Mouse (Mus musculus) heart, postnatal 0 days (tissue): ENCODE data around the gene Espl1. TPM values are rescaled to one million over a fixed set of nuclear protein-coding genes. Genes with fewer than 3 reads are reported as not detected.
"Not testable (repeated sequence)": the region's sequence is repeated elsewhere in the genome, so short reads cannot be mapped to it uniquely, and the experiment has no call there.

ENCODE experiments used
- ATAC-seq: fragments of 200-750 bp; cut with Nextera tagmentation; 2 replicates; pipeline ENCODE4 v1.8.0; 2017; ENCODE audit warnings: low read depth, moderate number of reproducible peaks, moderate library complexity; ENCODE audit not compliant: insufficient read depth
- DNase-seq: peaks from one replicate; pipeline ENCODE4 v3.0.0-alpha.2; 2016; ENCODE audit warnings: low spot score
- H3K27ac ChIP-seq: fragments of 300-500 bp; sonication (generic); 2 replicates; pipeline ENCODE4 v1.5.1; 2014; ENCODE audit warnings: low read depth, mild to moderate bottlenecking
- H3K27me3 ChIP-seq: fragments of 300-500 bp; sonication (generic); 2 replicates; pipeline ENCODE4 v1.6.1; 2014; ENCODE audit warnings: low read length, mixed read lengths; ENCODE audit not compliant: control insufficient read depth, insufficient read depth
- H3K36me3 ChIP-seq: fragments of 300-500 bp; sonication (generic); replicated peaks from 2 replicates; pipeline ENCODE4 v1.6.1; 2014; ENCODE audit warnings: low read length, mixed read lengths; ENCODE audit not compliant: control insufficient read depth, insufficient read depth
- H3K4me1 ChIP-seq: fragments of 300-500 bp; sonication (generic); 2 replicates; pipeline ENCODE4 v1.6.1; 2014; ENCODE audit warnings: antibody characterized with exemption; ENCODE audit not compliant: control insufficient read depth, insufficient read depth
- H3K4me2 ChIP-seq: fragments of 300-500 bp; sonication (generic); 2 replicates; pipeline ENCODE4 v1.6.1; 2014; ENCODE audit warnings: low read depth, mild to moderate bottlenecking, low read length, moderate library complexity
- H3K4me3 ChIP-seq: fragments of 300-500 bp; sonication (generic); 2 replicates; pipeline ENCODE4 v1.5.1; 2014; ENCODE audit warnings: low read depth, low read length
- H3K9ac ChIP-seq: fragments of 300-500 bp; sonication (generic); replicated peaks from 2 replicates; pipeline ENCODE4 v1.6.1; 2014; ENCODE audit warnings: low read depth, low read length, mixed read lengths
- H3K9me3 ChIP-seq: fragments of 300-500 bp; sonication (generic); replicated peaks from 2 replicates; pipeline ENCODE4 v1.6.1; 2016; ENCODE audit warnings: low read length; ENCODE audit not compliant: control insufficient read depth
- CTCF ChIP-seq: IDR thresholded peaks from 2 replicates; pipeline ENCODE4 v1.5.1; 2016; ENCODE audit warnings: antibody characterized with exemption, control low read depth, low read depth
- EP300 ChIP-seq: IDR thresholded peaks from 2 replicates; pipeline ENCODE4 v1.6.1; 2016; ENCODE audit warnings: antibody characterized with exemption, low read depth
- WGBS: fragments of 180-500 bp; shearing (Covaris S2); extraction: QIAGEN DNeasy Blood & Tissue Kit; methylation state at CpG from one replicate; pipeline ENCODE4 v1.1.7; 2014; 5-methylcytosine and 5-hydroxymethylcytosine counted together
- polyA plus RNA-seq: library from polyadenylated mRNA; unstranded; fragments of >200 nt; fragmentation: Nextera tagmentation; extraction: Ambion mirVana; gene quantifications from 2 replicates; pipeline ENCODE4 v1.2.1, GENCODE M21; 2015
- total RNA-seq: library from RNA; depleted of rRNA; stranded (reverse); fragments of >200 nt; gene quantifications from 2 replicates; pipeline ENCODE4 v1.2.3, GENCODE M21; 2014; ENCODE audit warnings: low replicate concordance

Espl1 gene
- total and polyA plus RNA-seq, 2 experiments from 2014 or later, result 2.3 to 11.6 TPM

DNA sequence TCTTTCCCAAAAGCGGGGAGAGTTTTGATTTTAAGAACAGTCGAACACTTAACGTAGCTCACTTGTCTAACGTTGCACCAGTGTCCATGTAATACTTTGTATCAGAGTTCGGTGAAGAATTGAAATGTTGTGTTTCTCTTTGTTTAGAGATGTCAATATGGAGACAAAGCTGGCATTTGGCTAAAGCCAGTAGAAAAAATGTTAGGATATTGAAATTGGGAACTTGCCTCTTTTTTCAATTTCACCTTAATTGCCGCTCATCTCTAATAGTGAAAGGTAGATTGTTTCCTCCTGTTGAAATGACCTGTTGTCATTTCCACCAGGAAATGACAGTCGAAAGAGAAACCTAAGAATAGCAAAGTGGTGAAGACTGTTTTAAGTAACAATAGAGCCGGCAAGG, 30.8 kb downstream of the Espl1 start:
- no peak for DNase-seq
- Histone ChIP-seq H3K27ac (peak overlapping the region; percentile 78; the same call in 1 of the 2 replicates), H3K9me3 (no peaks in the 10 kb centered on the region), H3K27me3 (no peaks in the 10 kb centered on the region), H3K4me2 (peak overlapping the region; percentile 65), H3K4me3 (peak overlapping the region; percentile 70), H3K4me1 (peaks cover 10% of the 10 kb centered on the region), H3K36me3 (peaks cover 35% of the 10 kb centered on the region), H3K9ac (peak overlapping the region; percentile 65)
- 40% methylated on average over 8 of the region's 8 CpGs for WGBS
- no peak for ATAC-seq
- TF ChIP-seq CTCF, result no peak
- no peak for TF ChIP-seq EP300

DNA sequence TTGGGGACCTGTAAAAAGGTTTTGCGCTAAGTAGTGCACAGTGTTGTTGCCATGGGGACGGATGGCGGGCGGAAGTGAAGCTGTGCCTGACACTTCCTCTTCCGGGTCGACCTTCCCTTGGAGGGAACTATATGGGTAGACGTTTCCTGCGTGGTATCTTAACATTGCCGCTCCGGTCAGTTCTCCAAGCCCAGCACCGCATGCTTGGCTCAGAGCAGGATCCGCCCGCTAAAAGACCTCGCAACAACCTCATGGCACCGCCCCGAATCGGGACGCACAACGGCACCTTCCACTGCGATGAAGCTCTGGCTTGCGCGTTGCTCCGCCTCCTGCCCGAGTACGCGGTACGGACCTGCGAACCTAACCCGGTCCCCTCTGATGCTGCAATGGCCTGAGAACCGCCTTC, 35.5 kb downstream of the Espl1 start, which contains the start of gene Myg1:
Myg1 (plus strand) TSS at position 100 of the 406 bp plus-strand sequence.
- H3K27me3 ChIP-seq, result no peaks in the 10 kb centered on the region
- H3K9me3 ChIP-seq, result no peaks in the 10 kb centered on the region
- peak; percentile 95 for ATAC-seq
- peaks cover 18% of the 10 kb centered on the region for H3K4me1 ChIP-seq
- peaks cover 44% of the 10 kb centered on the region for H3K36me3 ChIP-seq
- peak within 1 kb of the TSS; percentile 96 for H3K4me2 ChIP-seq
- no peak for TF ChIP-seq CTCF
- peak within 1 kb of the TSS; percentile 75 for H3K4me3 ChIP-seq
- WGBS, result under 1% methylated on average over 30 of the region's 30 CpGs
- DNase-seq, result peak; percentile 86
- peak within 1 kb of the TSS; percentile 53 for H3K27ac ChIP-seq
- H3K9ac ChIP-seq, result peak within 1 kb of the TSS; percentile 68

DNA sequence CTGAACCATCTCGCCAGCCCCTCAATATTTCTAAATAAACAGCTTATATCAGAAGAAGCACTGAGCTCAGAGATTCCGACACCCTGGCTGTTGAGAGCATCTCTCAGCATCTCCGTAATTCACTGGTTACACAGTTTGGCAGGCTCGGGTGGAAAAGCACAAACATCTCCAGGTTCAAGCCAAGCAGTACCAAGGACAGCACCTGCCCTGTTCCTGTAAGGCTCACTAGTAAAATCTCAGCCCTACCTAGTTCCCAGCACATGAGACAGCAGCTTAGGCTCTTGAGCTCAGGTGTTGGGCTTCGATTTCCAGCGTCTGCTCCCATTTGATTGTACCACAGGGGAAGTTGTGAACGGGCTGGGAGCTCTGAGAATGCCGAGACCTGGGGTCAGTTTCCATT, 39.2 kb downstream of the Espl1 start:
- Histone ChIP-seq H3K9me3 (no peaks in the 10 kb centered on the region), H3K4me3 (no peak overlapping the region), H3K27ac (no peak overlapping the region), H3K36me3 (peaks cover 54% of the 10 kb centered on the region), H3K9ac (no peak overlapping the region), H3K4me1 (peaks cover 12% of the 10 kb centered on the region), H3K27me3 (no peaks in the 10 kb centered on the region), H3K4me2 (no peak overlapping the region)
- TF ChIP-seq EP300 (no peak), CTCF (no peak)
- DNase-seq (no peak), ATAC-seq (no peak)
- 78% methylated on average over 8 of the region's 8 CpGs for WGBS

DNA sequence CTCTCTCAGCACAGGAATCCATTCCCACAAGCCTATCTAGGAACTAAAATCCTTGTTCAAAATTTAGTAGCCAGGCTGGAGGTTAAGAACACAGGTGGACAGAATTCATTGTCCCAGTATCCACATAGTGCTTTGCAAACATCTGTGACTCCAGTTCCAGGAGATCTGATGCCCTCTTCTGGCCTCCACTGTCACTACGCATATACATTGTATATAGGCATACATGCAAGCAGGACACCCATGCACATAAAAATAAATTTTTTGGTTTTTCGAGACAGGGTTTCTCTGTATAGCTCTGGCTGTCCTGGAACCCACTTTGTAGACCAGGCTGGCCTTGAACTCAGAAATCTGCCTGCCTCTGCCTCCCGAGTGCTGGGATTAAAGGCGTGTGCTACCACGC, 39.9 kb downstream of the Espl1 start:
- not testable (repeated sequence) for H3K9me3 ChIP-seq, H3K4me3 ChIP-seq, H3K9ac ChIP-seq, H3K27me3 ChIP-seq, H3K27ac ChIP-seq, ATAC-seq, H3K4me2 ChIP-seq, DNase-seq
- 86% methylated on average over 5 of the region's 5 CpGs for WGBS
- peaks cover 12% of the 10 kb centered on the region for H3K4me1 ChIP-seq
- peaks cover 48% of the 10 kb centered on the region for H3K36me3 ChIP-seq

DNA sequence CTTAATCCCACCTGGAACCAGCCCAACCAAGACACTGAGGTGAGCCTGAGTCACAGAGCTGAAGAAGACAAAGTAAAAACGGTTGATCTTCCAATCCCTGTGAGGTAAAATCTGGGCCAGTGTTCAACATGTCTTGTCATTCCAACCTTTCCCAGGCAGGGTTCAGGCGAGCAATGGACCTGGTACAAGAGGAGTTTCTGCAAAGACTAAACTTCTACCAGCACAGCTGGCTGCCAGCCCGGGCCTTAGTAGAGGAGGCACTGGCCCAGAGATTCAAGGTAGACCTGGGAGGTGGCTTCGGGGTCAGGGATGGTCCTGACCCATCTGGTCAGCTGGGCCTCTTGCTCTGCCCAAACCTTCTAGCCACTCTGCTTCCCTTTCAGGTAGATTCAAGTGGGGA, 40.9 kb downstream of the Espl1 start:
- peaks cover 8% of the 10 kb centered on the region for H3K4me1 ChIP-seq
- H3K4me2 ChIP-seq, result no peak overlapping the region
- ATAC-seq (no peak), DNase-seq (no peak)
- H3K27ac ChIP-seq, result no peak overlapping the region
- no peak for TF ChIP-seq EP300
- no peaks in the 10 kb centered on the region for H3K9me3 ChIP-seq
- 82% methylated on average over 4 of the region's 4 CpGs for WGBS
- H3K27me3 ChIP-seq, result no peaks in the 10 kb centered on the region
- H3K9ac ChIP-seq, result no peak overlapping the region
- peaks cover 48% of the 10 kb centered on the region for H3K36me3 ChIP-seq
- no peak overlapping the region for H3K4me3 ChIP-seq

DNA sequence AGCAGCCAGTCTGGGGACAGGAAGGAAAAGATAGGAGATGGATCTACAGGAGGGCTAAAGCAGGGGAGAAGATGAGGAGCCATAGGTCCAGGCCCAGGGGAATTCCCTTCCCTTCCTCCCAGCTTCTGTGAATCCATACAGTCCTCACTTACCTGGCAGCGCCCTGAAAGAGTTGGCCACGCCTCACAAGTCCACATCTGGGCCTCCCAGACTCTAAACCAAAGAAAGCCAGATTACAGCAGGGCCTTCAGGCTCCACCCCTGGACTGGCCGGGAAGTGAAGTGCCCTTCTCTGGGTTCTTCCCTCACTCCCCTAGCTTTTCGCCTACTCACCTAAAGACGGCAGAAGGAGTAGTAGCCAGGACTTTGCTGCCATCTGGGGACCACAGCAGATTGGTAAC, 43.5 kb downstream of the Espl1 start:
- TF ChIP-seq EP300, result no peak
- no peak for TF ChIP-seq CTCF
- ATAC-seq, result no peak
- 69% methylated on average over 5 of the region's 5 CpGs for whole genome bisulfite sequencing

More for the DNA sequence above, 43.5 kb downstream of the Espl1 start:
- Histone ChIP-seq H3K4me3 (no peak overlapping the region), H3K27me3 (no peaks in the 10 kb centered on the region), H3K9ac (no peak overlapping the region), H3K9me3 (no peaks in the 10 kb centered on the region), H3K4me2 (no peak overlapping the region), H3K36me3 (peaks cover 49% of the 10 kb centered on the region), H3K27ac (no peak overlapping the region), H3K4me1 (no peaks in the 10 kb centered on the region)
- DNase-seq, result no peak
